Mouse (Mus musculus): ENCODE results near the gene Lcorl. TPM values are rescaled to one million over a fixed set of nuclear protein-coding genes. Genes with fewer than 3 reads are reported as not detected.
"Not testable (repeated sequence)": the region's sequence is repeated elsewhere in the genome, so short reads cannot be mapped to it uniquely, and the experiment has no call there.

Gene Lcorl
- polyA plus RNA-seq, 1 experiment from 2014 or later = 26.6 TPM

- Histone ChIP-seq H3K4me1 (ENCODE audit: control insufficient read depth in 2 of 2, insufficient read depth in 2 of 2, low read length in 2 of 2) (peaks cover 0 to 8% of the 10 kb centered on the region in 2 experiments; a peak in 2 of 4 replicates), H3K36me3 (ENCODE audit: control insufficient read depth, insufficient read depth, low read length) (0 out of 2 replicates have a peak, but pooled peaks cover 6% of the 10 kb centered on the region), H3K27ac (replicated peaks in 1 of 2; ENCODE audit: control insufficient read depth in 1 of 2, insufficient read depth in 1 of 2, low read depth in 2 of 2, low read length in 2 of 2) (no peak overlapping the region), H3K9ac (ENCODE audit: low read length) (no peak overlapping the region), H3K4me2 (ENCODE audit: low read length) (peak overlapping the region; percentile 74), H3K4me3 (ENCODE audit: control insufficient read depth in 1 of 2, insufficient read depth in 1 of 2, low read depth in 1 of 2, low read length in 2 of 2) (peak overlapping the region in 1 of 2 experiments; percentile 77; a peak in 1 of 4 replicates), H3K27me3 (ENCODE audit: control insufficient read depth, insufficient read depth, low read length) (no peaks in the 10 kb centered on the region), H3K9me3 (ENCODE audit: control insufficient read depth, low read length) (no peaks in the 10 kb centered on the region)
- ATAC-seq (ENCODE audit: insufficient number of reproducible peaks, insufficient read depth, low FRiP score, low read depth) = no peak
- WGBS = 27% methylated on average over 3 of the region's 3 CpGs
Observed at GRCm38 (mm10) chr5:45668324-45668723, 189.1 kb downstream of the Lcorl start.

GRCm38 (mm10) chr5:45658406-45658805 is 199.0 kb downstream of the Lcorl start:
- not testable (repeated sequence) for H3K4me3 ChIP-seq (ENCODE audit: control insufficient read depth in 1 of 2, insufficient read depth in 1 of 2, low read depth in 1 of 2, low read length in 2 of 2); H3K27ac ChIP-seq (replicated peaks in 1 of 2; ENCODE audit: control insufficient read depth in 1 of 2, insufficient read depth in 1 of 2, low read depth in 2 of 2, low read length in 2 of 2); H3K4me1 ChIP-seq (ENCODE audit: control insufficient read depth in 2 of 2, insufficient read depth in 2 of 2, low read length in 2 of 2); H3K36me3 ChIP-seq (ENCODE audit: control insufficient read depth, insufficient read depth, low read length); H3K9ac ChIP-seq (ENCODE audit: low read length); H3K27me3 ChIP-seq (ENCODE audit: control insufficient read depth, insufficient read depth, low read length); ATAC-seq (ENCODE audit: insufficient number of reproducible peaks, insufficient read depth, low FRiP score, low read depth); H3K9me3 ChIP-seq (ENCODE audit: control insufficient read depth, low read length); H3K4me2 ChIP-seq (ENCODE audit: low read length)
- WGBS = 87% methylated on average over 13 of the region's 13 CpGs

GRCm38 (mm10) chr5:45651026-45651703 is 206.2 kb downstream of the Lcorl start:
- no peak overlapping the region for H3K9ac ChIP-seq (ENCODE audit: low read length)
- ATAC-seq (ENCODE audit: insufficient number of reproducible peaks, insufficient read depth, low FRiP score, low read depth) = no peak
- H3K27me3 ChIP-seq (ENCODE audit: control insufficient read depth, insufficient read depth, low read length) = no peaks in the 10 kb centered on the region
- H3K4me3 ChIP-seq (ENCODE audit: control insufficient read depth in 1 of 2, insufficient read depth in 1 of 2, low read depth in 1 of 2, low read length in 2 of 2) = no peak overlapping the region
- no peak overlapping the region for H3K4me2 ChIP-seq (ENCODE audit: low read length)
- no peaks in the 10 kb centered on the region for H3K9me3 ChIP-seq (ENCODE audit: control insufficient read depth, low read length)
- 94% methylated on average over 2 of the region's 2 CpGs for WGBS
- H3K36me3 ChIP-seq (ENCODE audit: control insufficient read depth, insufficient read depth, low read length) = no peaks in the 10 kb centered on the region
- no peaks in the 10 kb centered on the region for H3K4me1 ChIP-seq (ENCODE audit: control insufficient read depth in 2 of 2, insufficient read depth in 2 of 2, low read length in 2 of 2)
- no peak overlapping the region for H3K27ac ChIP-seq (replicated peaks in 1 of 2; ENCODE audit: control insufficient read depth in 1 of 2, insufficient read depth in 1 of 2, low read depth in 2 of 2, low read length in 2 of 2)

Other genes with a start within 250 kb of the Lcorl start
- 0.15 and 0.34 TPM in 2 replicates for gene Fam184b, start 218.0 kb downstream of the Lcorl start, polyA plus RNA-seq (2014; fragmentation: Nextera tagmentation; extraction: Ambion mirVana)
- 29.1 and 32.3 TPM in 2 replicates for gene Ncapg, start 187.7 kb downstream of the Lcorl start, polyA plus RNA-seq (2014; fragmentation: Nextera tagmentation; extraction: Ambion mirVana)

Data from heart, embryonic 14.5 days (tissue).